Comparison of ENCODE assay signal across 8 mouse cellular contexts in the genomic region with DNA sequence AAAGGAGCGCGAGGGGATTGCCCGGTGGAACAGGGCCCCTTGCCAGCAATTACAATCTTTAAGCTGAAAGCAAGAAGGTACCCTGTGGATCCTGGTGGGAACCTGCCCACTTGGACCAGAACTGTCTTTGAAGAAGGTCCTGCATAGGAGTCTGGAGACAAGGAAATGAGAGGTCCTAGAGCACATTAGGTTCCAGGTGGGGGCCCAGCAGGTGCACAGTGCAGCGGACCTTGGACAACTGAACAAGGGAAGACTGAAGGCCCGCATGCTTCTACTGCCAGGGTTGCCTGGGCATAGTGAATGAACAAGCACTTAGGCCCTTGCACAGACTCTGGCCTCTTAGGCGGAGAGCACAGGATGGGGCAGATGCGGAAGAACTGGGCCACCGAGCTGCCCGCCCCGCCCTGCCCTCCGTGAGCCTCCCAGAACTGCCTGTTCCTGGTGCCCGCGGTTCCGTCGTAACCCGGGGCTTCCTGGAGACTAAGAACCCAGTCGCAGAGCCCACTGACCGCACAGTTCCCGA. TPM values are rescaled to one million over a fixed set of nuclear protein-coding genes. Genes with fewer than 3 reads are reported as not detected.
DNase-seq lines count a peak whose midpoint lies in the region; ATAC-seq and TF ChIP-seq lines count a peak whose summit lies in the region.

No protein-coding gene starts in this region.

- H3K4me2 ChIP-seq in embryonic facial prominence, embryonic 15.5 days (replicated peaks) = peak overlapping the region; percentile 97

- peak overlapping the region; percentile 80 for H3K9ac ChIP-seq in MEL (ENCODE audit: control insufficient read depth, low read depth, low read length, poor library complexity, severe bottlenecking)
- H3K9ac ChIP-seq in embryonic facial prominence, embryonic 15.5 days = peak overlapping the region; percentile 71

- TF ChIP-seq RAD21 in MEL (IDR thresholded peaks at IDR 0.05; ENCODE audit: low read depth, low read length) = no peak

- H3K36me3 ChIP-seq in MEL (ENCODE audit: control insufficient read depth in 1 of 2, insufficient read depth in 2 of 2, low read length in 2 of 2) = no peaks in the 10 kb centered on the region; a peak in 1 of 4 replicates
- H3K36me3 ChIP-seq in embryonic facial prominence, embryonic 15.5 days = no peaks in the 10 kb centered on the region

- TF ChIP-seq EP300 in MEL (IDR thresholded peaks at IDR 0.05; ENCODE audit: low read depth in 1 of 2, low read length in 2 of 2) = no peak

- intact Hi-C loops in gastrocnemius, postnatal 14 days (cut with DNase I; ENCODE audit: low total_unique reads) = loop anchor here (10.0 kb wide), 1 partner anchor 80 kb away; no protein-coding TSS in a partner anchor

- peak; percentile 49 for ATAC-seq in embryonic facial prominence, embryonic 15.5 days (ENCODE audit: insufficient number of reproducible peaks, low FRiP score, low TSS enrichment, low read depth)
- peak; percentile 53 for ATAC-seq in inflammation-experienced regulatory T-cells, adult 6 months

- H3K79me2 ChIP-seq in MEL (ENCODE audit: control insufficient read depth, insufficient read depth, low read length, poor library complexity) = peaks cover 7% of the 10 kb centered on the region

- 4% methylated on average over 19 of the region's 19 CpGs for WGBS in embryonic facial prominence, embryonic 15.5 days

- peak; percentile 32 for DNase-seq in gastrocnemius, postnatal 25 days
- no peak for DNase-seq in gastrocnemius, postnatal 14 days
- peak; percentile 75 for DNase-seq in MEL (ENCODE audit: low read depth, low spot score)
- peak; percentile 58 for DNase-seq in lung, postnatal 36 days
- peak; percentile 46 for DNase-seq in testis, postnatal 10 days (ENCODE audit: low spot score)
- DNase-seq in urinary bladder, adult 2 months (ENCODE audit: low spot score) = no peak

- H3K4me3 ChIP-seq in MEL (ENCODE audit: control insufficient read depth in 1 of 2, insufficient read depth in 1 of 2, low read depth in 2 of 2, low read length in 2 of 2) = peak overlapping the region; percentile 74 to 97
- peak overlapping the region; percentile 73 for H3K4me3 ChIP-seq in embryonic facial prominence, embryonic 15.5 days (replicated peaks)

- peaks cover 0 to 5% of the 10 kb centered on the region in 2 experiments; a peak in 1 of 4 replicates for H3K4me1 ChIP-seq in MEL (ENCODE audit: control insufficient read depth in 1 of 2, insufficient read depth in 2 of 2, low read length in 2 of 2)
- peaks cover 23% of the 10 kb centered on the region for H3K4me1 ChIP-seq in embryonic facial prominence, embryonic 15.5 days

- no peaks in the 10 kb centered on the region for H3K27me3 ChIP-seq in MEL (ENCODE audit: control insufficient read depth in 1 of 2, insufficient read depth in 2 of 2, low read length in 2 of 2)
- H3K27me3 ChIP-seq in embryonic facial prominence, embryonic 15.5 days = no peaks in the 10 kb centered on the region

- no peaks in the 10 kb centered on the region for H3K9me3 ChIP-seq in MEL (replicated peaks; ENCODE audit: insufficient read depth, low read length)
- no peaks in the 10 kb centered on the region for H3K9me3 ChIP-seq in embryonic facial prominence, embryonic 15.5 days (replicated peaks)

- peak overlapping the region; percentile 22 for H3K27ac ChIP-seq in MEL (ENCODE audit: control insufficient read depth, low read depth, low read length)
- H3K27ac ChIP-seq in embryonic facial prominence, embryonic 15.5 days (replicated peaks) = peak overlapping the region; percentile 86

- TF ChIP-seq POLR2A in MEL (IDR thresholded peaks at IDR 0.05; ENCODE audit: control insufficient read depth in 1 of 2, insufficient read depth in 1 of 2, low read depth in 1 of 2, low read length in 2 of 2, poor library complexity in 1 of 2) = no peak

- no peak for TF ChIP-seq CTCF in MEL (IDR thresholded peaks at IDR 0.05 in 2 of 3, conservative IDR thresholded peaks at IDR 0.05 in 1 of 3; ENCODE audit: control insufficient read depth in 1 of 3, insufficient read depth in 1 of 3, low read depth in 2 of 3, low read length in 3 of 3, poor library complexity in 1 of 3, severe bottlenecking in 1 of 3)

TF ChIP-seq in MEL, 35 proteins besides CTCF, POLR2A, EP300 and RAD21:
- TF ChIP-seq ELF1 (IDR thresholded peaks at IDR 0.05; ENCODE audit: low read depth, low read length) (peak; percentile 64; the same call in 1 of the 2 replicates), SIN3A (IDR thresholded peaks at IDR 0.05; ENCODE audit: low read length) (no peak), MAX (IDR thresholded peaks at IDR 0.05; ENCODE audit: low read length) (no peak), MAFK (IDR thresholded peaks at IDR 0.05; ENCODE audit: borderline replicate concordance, low read depth, low read length) (no peak), POLR2AphosphoS5 (IDR thresholded peaks at IDR 0.05; ENCODE audit: borderline replicate concordance, low read depth, low read length) (no peak), MXI1 (IDR thresholded peaks at IDR 0.05; ENCODE audit: low read depth, low read length) (no peak)

RNA-seq across cellular contexts. Expression of gene Arrdc1, which starts 0.6 kb away (rescaled TPM):
- 1 to 10 TPM; 2.4 to 2.5 TPM for total RNA-seq in gastrocnemius, postnatal 25 days (2021)
- 1 to 10 TPM; 5.4 to 5.7 TPM for total RNA-seq in gastrocnemius, postnatal 14 days (2021)
- 19.0 and 20.2 TPM in 2 replicates for total RNA-seq in MEL (2012; rRNA removed)
- 10 to 100 TPM in 1 of 2 experiments, not detected in 1; 49.0 TPM for polyA plus RNA-seq in MEL (2012; ENCODE audit: insufficient read depth in 1 of 2, insufficient read length in 2 of 2, low read depth in 1 of 2, low replicate concordance in 2 of 2, missing spikeins in 1 of 2)
- polyA plus RNA-seq in embryonic facial prominence, embryonic 15.5 days (2015; fragmentation: Nextera tagmentation; extraction: Ambion mirVana) = 50.5 and 52.7 TPM in 2 replicates
- polyA plus RNA-seq in inflammation-experienced regulatory T-cells, adult 6 months (2017; shearing (Covaris generic)) = 100 to 1,000 TPM; 168 to 273 (median 211) TPM
- polyA plus RNA-seq in urinary bladder, adult 2 months (2012; rRNA removed) = 89.6 and 140 TPM in 2 replicates

RNA-seq across cellular contexts. Expression of gene Ehmt1, which starts 15.1 kb away (rescaled TPM):
- total RNA-seq in gastrocnemius, postnatal 25 days (2021) = 10 to 100 TPM; 27.5 to 27.7 TPM
- 10 to 100 TPM; 31.6 to 32.5 TPM for total RNA-seq in gastrocnemius, postnatal 14 days (2021)
- total RNA-seq in MEL (2012; rRNA removed) = 31.9 and 32.7 TPM in 2 replicates
- 10 to 100 TPM in 1 of 2 experiments, not detected in 1; 55.8 TPM for polyA plus RNA-seq in MEL (2012; ENCODE audit: insufficient read depth in 1 of 2, insufficient read length in 2 of 2, low read depth in 1 of 2, low replicate concordance in 2 of 2, missing spikeins in 1 of 2)
- polyA plus RNA-seq in embryonic facial prominence, embryonic 15.5 days (2015; fragmentation: Nextera tagmentation; extraction: Ambion mirVana) = 85.2 and 88.4 TPM in 2 replicates
- polyA plus RNA-seq in inflammation-experienced regulatory T-cells, adult 6 months (2017; shearing (Covaris generic)) = 10 to 100 TPM; 35.8 to 65.7 (median 56.6) TPM
- polyA plus RNA-seq in urinary bladder, adult 2 months (2012; rRNA removed) = 47.7 and 52.6 TPM in 2 replicates

RNA-seq across cellular contexts. Expression of gene Zmynd19, which starts 15.1 kb away (rescaled TPM):
- total RNA-seq in gastrocnemius, postnatal 25 days (2021) = 10 to 100 TPM; 18.3 to 20.2 TPM
- 10 to 100 TPM; 15.8 to 19.6 TPM for total RNA-seq in gastrocnemius, postnatal 14 days (2021)
- total RNA-seq in MEL (2012; rRNA removed) = 73.7 and 83.5 TPM in 2 replicates
- 100 to 1,000 TPM in 1 of 2 experiments, not detected in 1; 114 TPM for polyA plus RNA-seq in MEL (2012; ENCODE audit: insufficient read depth in 1 of 2, insufficient read length in 2 of 2, low read depth in 1 of 2, low replicate concordance in 2 of 2, missing spikeins in 1 of 2)
- 17.0 and 19.4 TPM in 2 replicates for polyA plus RNA-seq in embryonic facial prominence, embryonic 15.5 days (2015; fragmentation: Nextera tagmentation; extraction: Ambion mirVana)
- polyA plus RNA-seq in inflammation-experienced regulatory T-cells, adult 6 months (2017; shearing (Covaris generic)) = 1 to 10 TPM in 2 of 3 experiments, under 1 TPM in 1; 0.87 to 2.7 (median 1.2) TPM
- 9.4 and 11.7 TPM in 2 replicates for polyA plus RNA-seq in urinary bladder, adult 2 months (2012; rRNA removed)

RNA-seq across cellular contexts. Expression of gene Dph7, which starts 27.7 kb away (rescaled TPM):
- total RNA-seq in gastrocnemius, postnatal 25 days (2021) = 1 to 10 TPM; 3.1 to 3.2 TPM
- 1 to 10 TPM; 4.1 to 4.8 TPM for total RNA-seq in gastrocnemius, postnatal 14 days (2021)
- 16.6 and 17.6 TPM in 2 replicates for total RNA-seq in MEL (2012; rRNA removed)
- polyA plus RNA-seq in MEL (2012; ENCODE audit: insufficient read depth in 1 of 2, insufficient read length in 2 of 2, low read depth in 1 of 2, low replicate concordance in 2 of 2, missing spikeins in 1 of 2) = 10 to 100 TPM in 1 of 2 experiments, not detected in 1; 19.7 TPM
- 25.7 and 32.6 TPM in 2 replicates for polyA plus RNA-seq in embryonic facial prominence, embryonic 15.5 days (2015; fragmentation: Nextera tagmentation; extraction: Ambion mirVana)
- 10 to 100 TPM; 21.5 to 42.4 (median 41.8) TPM for polyA plus RNA-seq in inflammation-experienced regulatory T-cells, adult 6 months (2017; shearing (Covaris generic))
- polyA plus RNA-seq in urinary bladder, adult 2 months (2012; rRNA removed) = 20.3 and 22.1 TPM in 2 replicates

RNA-seq across cellular contexts. Expression of gene Mrpl41, which starts 40.4 kb away (rescaled TPM):
- 10 to 100 TPM; 38.5 to 46.3 TPM for total RNA-seq in gastrocnemius, postnatal 25 days (2021)
- total RNA-seq in gastrocnemius, postnatal 14 days (2021) = 10 to 100 TPM; 40.9 to 46.3 TPM
- 84.8 and 102 TPM in 2 replicates for total RNA-seq in MEL (2012; rRNA removed)
- polyA plus RNA-seq in MEL (2012; ENCODE audit: insufficient read depth in 1 of 2, insufficient read length in 2 of 2, low read depth in 1 of 2, low replicate concordance in 2 of 2, missing spikeins in 1 of 2) = 100 to 1,000 TPM in 1 of 2 experiments, not detected in 1; 103 TPM
- polyA plus RNA-seq in embryonic facial prominence, embryonic 15.5 days (2015; fragmentation: Nextera tagmentation; extraction: Ambion mirVana) = 127 and 132 TPM in 2 replicates
- polyA plus RNA-seq in inflammation-experienced regulatory T-cells, adult 6 months (2017; shearing (Covaris generic)) = 100 to 1,000 TPM in 2 of 3 experiments, 10 to 100 TPM in 1; 98.7 to 106 (median 103) TPM
- polyA plus RNA-seq in urinary bladder, adult 2 months (2012; rRNA removed) = 61.3 and 66.0 TPM in 2 replicates

Comparison
In these comparisons a context has a peak if more than half of its experiments do, and no peak if none do; other contexts are left out.
1. DNase-seq: peak in gastrocnemius, postnatal 25 days (single experiment), MEL (single experiment), lung, postnatal 36 days (single experiment) and testis, postnatal 10 days (single experiment); none in gastrocnemius, postnatal 14 days (single experiment) and urinary bladder, adult 2 months (single experiment).